Mouse (Mus musculus): ENCODE data around the gene Vapb. TPM values are rescaled to one million over a fixed set of nuclear protein-coding genes. Genes with fewer than 3 reads are reported as not detected.
"Not testable (repeated sequence)": the region's sequence is repeated elsewhere in the genome, so short reads cannot be mapped to it uniquely, and the experiment has no call there.

The Vapb gene
- total RNA-seq (2022), result 100 to 1,000 TPM; 156 to 208 (median 192) TPM

GRCm38 (mm10) chr2:173737222-173737989 is at the start of gene Vapb:
Gene Vapb, plus strand, starts transcription at chr2:173737511.
- DNase-seq, result peak; percentile 98

GRCm38 (mm10) chr2:173689835-173690234 is 47.5 kb upstream of the Vapb start:
- no peak for DNase-seq

DNA sequence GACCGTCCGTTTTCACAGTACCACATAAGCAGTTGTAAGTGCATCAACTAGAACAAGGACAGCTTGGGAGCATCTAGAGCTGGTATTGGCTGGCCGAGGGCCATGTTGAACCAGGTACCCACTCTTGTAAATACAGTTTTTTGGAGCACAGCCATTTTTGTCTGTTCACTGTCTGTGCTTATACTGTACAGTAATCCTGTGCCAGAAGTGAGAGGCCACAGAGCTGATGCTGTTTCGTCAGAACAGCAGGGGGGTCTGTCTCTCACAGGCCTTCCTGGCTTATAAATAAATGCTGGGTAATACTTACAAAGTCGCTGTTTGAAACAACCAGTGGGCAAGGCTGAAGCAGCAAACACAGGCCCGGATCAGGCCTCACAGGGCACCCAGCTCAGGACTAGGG is 45.6 kb upstream of the Vapb start:
- DNase-seq, result no peak

DNA sequence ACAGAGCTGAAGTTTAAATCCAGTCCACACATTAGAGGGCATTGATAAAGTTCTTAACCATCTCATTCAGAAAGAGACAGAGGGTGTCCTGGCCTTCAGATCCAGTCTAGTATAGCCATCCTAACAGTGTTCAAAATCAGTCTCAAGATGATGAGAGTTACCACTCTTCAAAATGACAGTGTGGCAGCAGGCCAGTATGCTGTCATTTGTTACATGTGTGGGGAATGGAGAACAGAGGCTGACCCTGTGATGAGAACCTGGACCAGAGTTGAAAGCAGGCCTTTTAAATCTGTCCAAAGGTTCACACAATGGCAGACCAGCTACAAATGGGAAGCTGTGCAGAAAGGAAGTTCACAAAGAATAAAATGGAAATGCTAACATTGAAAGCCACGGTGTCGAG is 44.6 kb upstream of the Vapb start:
- DNase-seq, result no peak

- DNase-seq, result no peak
Measured at GRCm38 (mm10) chr2:173698850-173699249, 38.5 kb upstream of the Vapb start.

- no peak for DNase-seq
Measured at GRCm38 (mm10) chr2:173702096-173702866, 35.0 kb upstream of the Vapb start.

DNA sequence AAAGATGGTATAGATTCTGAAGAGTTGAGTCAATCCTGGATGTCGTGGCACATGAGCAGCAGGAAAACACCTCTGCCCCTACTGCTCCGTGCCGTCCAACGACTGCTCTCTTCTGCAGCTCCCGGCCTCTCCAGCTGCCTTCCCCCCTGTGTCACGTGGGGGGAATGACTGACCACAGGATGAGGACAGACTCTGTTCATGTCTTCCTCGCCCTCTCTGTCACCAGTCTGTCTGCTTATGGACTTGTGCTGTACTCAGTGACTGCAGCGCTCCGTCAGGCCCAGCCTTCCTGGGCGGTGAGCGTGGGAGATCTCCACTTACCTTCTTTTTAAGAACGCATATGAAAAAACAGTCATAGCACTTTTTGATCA is 34.5 kb upstream of the Vapb start:
- DNase-seq, result no peak

DNA sequence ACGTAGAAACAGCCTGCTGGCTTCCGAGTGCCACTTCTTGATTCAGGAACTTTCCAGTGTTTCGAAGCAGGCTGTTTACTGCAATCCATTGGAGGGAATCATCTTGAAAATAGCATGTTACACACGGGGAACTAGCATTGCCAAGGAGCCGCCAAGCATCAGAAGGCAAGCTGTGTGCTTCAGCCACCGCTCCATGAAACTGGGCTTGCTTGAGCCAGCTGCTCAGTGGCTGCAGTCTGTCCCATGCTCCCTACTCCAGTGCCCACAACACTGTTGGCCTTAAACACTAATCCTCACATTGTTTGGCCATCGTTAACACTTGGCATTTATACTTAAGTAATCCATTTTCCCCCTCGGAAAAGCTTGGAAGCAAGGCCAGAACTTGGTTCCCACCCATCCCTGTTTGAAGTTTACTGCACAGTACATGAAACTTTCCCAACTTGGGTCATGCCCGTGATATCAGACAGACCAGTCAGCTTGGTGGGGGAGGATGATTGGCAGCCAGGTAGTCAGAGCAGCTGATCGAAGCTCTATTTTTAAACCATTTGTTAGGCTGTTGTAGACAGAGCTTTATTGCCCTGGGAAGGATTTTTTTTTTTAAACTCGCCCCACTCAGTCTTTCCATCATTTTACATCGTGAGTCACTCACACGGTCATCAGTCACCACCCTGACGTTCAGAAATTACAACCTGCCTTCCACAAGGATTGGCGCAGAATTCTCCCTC is 31.3 kb upstream of the Vapb start:
- DNase-seq, result no peak

- not testable (repeated sequence) for DNase-seq
Measured at GRCm38 (mm10) chr2:173707626-173708025, 29.7 kb upstream of the Vapb start.

GRCm38 (mm10) chr2:173710193-173710592 is 27.1 kb upstream of the Vapb start:
- DNase-seq, result no peak

- no peak for DNase-seq
Measured at GRCm38 (mm10) chr2:173712656-173713055, 24.7 kb upstream of the Vapb start.

DNA sequence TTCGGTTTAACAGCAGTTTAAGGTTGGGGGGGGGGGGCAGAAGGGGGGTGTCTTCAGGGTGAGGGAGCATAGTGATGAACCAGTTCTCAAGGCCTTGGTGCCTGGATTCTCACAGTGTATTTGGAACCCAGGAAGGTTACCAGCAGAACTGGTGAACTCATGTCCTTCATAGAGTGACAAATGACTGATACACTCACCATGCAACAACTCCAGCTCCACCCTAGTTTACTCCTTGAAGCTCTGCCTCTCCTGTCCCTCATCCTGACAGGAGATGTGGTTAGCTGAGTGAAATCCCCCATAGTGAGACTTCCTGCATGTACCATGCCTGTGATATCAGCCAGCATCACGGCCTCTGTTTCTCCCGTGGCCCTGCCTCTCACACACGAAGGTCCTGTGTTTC is 24.1 kb upstream of the Vapb start:
- peak; percentile 44 for DNase-seq

- DNase-seq, result no peak
Measured at GRCm38 (mm10) chr2:173714620-173715218, 22.6 kb upstream of the Vapb start.

- no peak for DNase-seq
Measured at GRCm38 (mm10) chr2:173716966-173717365, 20.3 kb upstream of the Vapb start.

- DNase-seq, result not testable (repeated sequence)
Measured at GRCm38 (mm10) chr2:173719115-173719514, 18.2 kb upstream of the Vapb start, which contains the start of gene 1700010B08Rik. Gene 1700010B08Rik, plus strand, starts transcription at chr2:173719415.

DNA sequence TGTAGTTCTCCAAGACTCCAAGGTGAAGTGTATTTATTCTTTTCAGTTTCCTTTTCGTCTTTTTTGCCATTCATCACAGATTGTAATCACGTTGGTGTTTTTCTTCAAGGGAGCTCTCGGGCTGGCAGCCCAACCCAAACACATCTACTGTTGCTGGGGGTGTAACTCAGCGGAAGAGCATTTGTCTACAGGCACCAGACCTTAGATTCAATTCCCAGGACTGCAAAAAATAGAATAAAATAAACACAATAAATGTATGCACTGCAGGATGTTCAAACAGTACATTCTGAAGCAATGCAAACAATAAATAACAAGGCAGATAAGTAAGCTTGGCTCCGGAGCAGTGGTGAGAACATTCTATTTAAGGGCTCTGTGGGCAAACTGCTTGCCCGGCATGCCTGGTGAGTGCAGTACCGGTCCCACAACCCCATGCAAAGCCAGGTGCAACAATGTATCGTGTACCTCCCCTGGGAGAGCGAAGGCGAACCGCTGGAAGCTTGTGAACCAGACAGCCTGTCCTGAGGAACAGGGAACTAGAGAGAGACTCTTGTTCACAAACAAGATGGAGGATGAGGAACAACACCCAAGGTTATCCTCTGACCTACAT is 15.0 kb upstream of the Vapb start:
- no peak for DNase-seq

GRCm38 (mm10) chr2:173724382-173724781 is 12.9 kb upstream of the Vapb start:
- DNase-seq, result no peak

GRCm38 (mm10) chr2:173724940-173725807 is 12.1 kb upstream of the Vapb start:
- DNase-seq, result no peak

DNA sequence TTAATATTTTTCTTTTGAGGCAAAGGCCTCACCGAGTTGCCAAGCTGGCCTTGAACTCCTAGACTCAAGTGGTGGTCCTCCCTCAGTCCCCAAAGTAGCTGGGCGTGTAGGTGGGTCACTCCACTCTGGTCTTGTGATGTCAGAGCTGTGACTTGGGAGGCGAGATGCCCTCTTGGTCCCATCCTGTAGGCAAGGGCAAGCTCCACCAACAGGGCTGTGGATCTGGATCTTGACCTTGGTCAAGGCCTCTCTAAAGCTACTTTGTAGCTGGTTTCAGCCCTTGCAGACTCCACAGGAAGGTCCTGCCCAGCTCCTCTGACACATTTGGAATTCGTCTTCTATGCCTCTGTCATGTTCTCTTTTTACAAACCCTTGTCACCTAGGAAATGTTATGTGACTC is 11.5 kb upstream of the Vapb start:
- DNase-seq, result no peak

DNA sequence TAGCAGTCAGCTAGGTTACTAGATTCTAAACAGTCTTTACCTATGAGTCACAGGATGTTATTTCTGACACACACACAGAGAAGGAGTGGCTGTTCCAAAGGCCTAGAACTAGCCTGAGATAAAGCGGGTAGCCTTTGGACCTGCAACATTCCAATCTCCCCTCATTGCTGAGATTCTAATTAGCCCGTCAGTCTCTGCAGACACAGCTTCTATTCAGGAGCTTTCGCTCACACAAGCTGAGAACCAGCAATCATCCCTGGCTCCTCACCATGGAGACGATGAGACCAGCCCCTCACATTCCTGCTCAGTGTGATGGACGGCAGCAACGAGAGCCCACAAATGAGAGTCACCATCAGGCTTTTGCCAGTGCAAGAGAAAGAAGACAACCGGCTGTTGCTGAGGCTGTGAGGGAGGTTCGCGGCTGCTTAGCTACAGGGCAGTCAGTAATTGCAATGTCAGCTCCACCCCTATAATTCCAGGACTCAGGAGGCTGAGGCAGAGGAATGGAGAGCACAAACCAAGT is 6.8 kb upstream of the Vapb start:
- no peak for DNase-seq

GRCm38 (mm10) chr2:173734426-173734825 is 2.9 kb upstream of the Vapb start:
- no peak for DNase-seq

All from adrenal gland, adult 8-10 months (tissue).